Mouse (Mus musculus) intestine, embryonic 16.5 days (tissue): ENCODE measurements around the gene Tmod1. TPM values are rescaled to one million over a fixed set of nuclear protein-coding genes. Genes with fewer than 3 reads are reported as not detected.

Experiments used
- ATAC-seq: fragments of 200-750 bp; cut with Nextera tagmentation; 2 replicates; pipeline ENCODE4 v1.8.0; 2017; ENCODE audit warnings: moderate TSS enrichment, moderate library complexity
- H3K27ac ChIP-seq: fragments of 300-500 bp; sonication (generic); 2 replicates; pipeline ENCODE4 v1.5.1; 2014; ENCODE audit warnings: mild to moderate bottlenecking, low read length
- H3K27me3 ChIP-seq: fragments of 300-500 bp; sonication (generic); replicated peaks from 2 replicates; pipeline ENCODE4 v1.6.1; 2014; ENCODE audit warnings: low read length, control low read depth, mixed read lengths; ENCODE audit not compliant: control insufficient read depth, insufficient read depth
- H3K36me3 ChIP-seq: fragments of 300-500 bp; sonication (generic); 2 replicates; pipeline ENCODE4 v1.6.1; 2014; ENCODE audit warnings: low read length, control low read depth; ENCODE audit not compliant: control insufficient read depth, insufficient read depth
- H3K4me1 ChIP-seq: fragments of 300-500 bp; sonication (generic); 2 replicates; pipeline ENCODE4 v1.6.1; 2014; ENCODE audit warnings: low read length, control low read depth, mixed read lengths; ENCODE audit not compliant: control insufficient read depth, insufficient read depth
- H3K4me2 ChIP-seq: fragments of 300-500 bp; sonication (generic); 2 replicates; pipeline ENCODE4 v1.6.1; 2014; ENCODE audit warnings: low read depth, low read length, control low read depth
- H3K4me3 ChIP-seq: fragments of 300-500 bp; sonication (generic); 2 replicates; pipeline ENCODE4 v1.5.1; 2014; ENCODE audit warnings: mild to moderate bottlenecking, low read length
- H3K9ac ChIP-seq: fragments of 300-500 bp; sonication (generic); 2 replicates; pipeline ENCODE4 v1.6.1; 2014; ENCODE audit warnings: low read depth, low read length
- H3K9me3 ChIP-seq: fragments of 300-500 bp; sonication (generic); 2 replicates; pipeline ENCODE4 v1.6.1; 2016; ENCODE audit warnings: low read length, control low read depth; ENCODE audit not compliant: control insufficient read depth
- WGBS: fragments of 180-500 bp; shearing (Covaris S2); extraction: QIAGEN DNeasy Blood & Tissue Kit; methylation state at CpG from one replicate; pipeline ENCODE4 v1.1.7; 2014; 5-methylcytosine and 5-hydroxymethylcytosine counted together
- polyA plus RNA-seq: library from polyadenylated mRNA; unstranded; fragments of >200 nt; fragmentation: Nextera tagmentation; extraction: Ambion mirVana; gene quantifications from 2 replicates; pipeline ENCODE4 v1.2.1, GENCODE M21; 2015

Gene Tmod1
- 3.2 and 4.0 TPM in 2 replicates for polyA plus RNA-seq

GRCm38 (mm10) chr4:46038892-46039751 is at the start of gene Tmod1:
Gene Tmod1, plus strand, starts transcription at chr4:46038935.
- peaks cover 24% of the 10 kb centered on the region for H3K27me3 ChIP-seq
- peak within 1 kb of the TSS; percentile 71 for H3K9ac ChIP-seq
- no peaks in the 10 kb centered on the region for H3K36me3 ChIP-seq
- 1% methylated on average over 71 of the region's 72 CpGs for WGBS
- peak; percentile 77 for ATAC-seq
- H3K9me3 ChIP-seq: no peaks in the 10 kb centered on the region
- H3K4me1 ChIP-seq: peaks cover 25% of the 10 kb centered on the region
- peak within 1 kb of the TSS; percentile 99 for H3K4me2 ChIP-seq
- peak within 1 kb of the TSS; percentile 67 for H3K4me3 ChIP-seq
- no peak within 1 kb of the TSS for H3K27ac ChIP-seq

DNA sequence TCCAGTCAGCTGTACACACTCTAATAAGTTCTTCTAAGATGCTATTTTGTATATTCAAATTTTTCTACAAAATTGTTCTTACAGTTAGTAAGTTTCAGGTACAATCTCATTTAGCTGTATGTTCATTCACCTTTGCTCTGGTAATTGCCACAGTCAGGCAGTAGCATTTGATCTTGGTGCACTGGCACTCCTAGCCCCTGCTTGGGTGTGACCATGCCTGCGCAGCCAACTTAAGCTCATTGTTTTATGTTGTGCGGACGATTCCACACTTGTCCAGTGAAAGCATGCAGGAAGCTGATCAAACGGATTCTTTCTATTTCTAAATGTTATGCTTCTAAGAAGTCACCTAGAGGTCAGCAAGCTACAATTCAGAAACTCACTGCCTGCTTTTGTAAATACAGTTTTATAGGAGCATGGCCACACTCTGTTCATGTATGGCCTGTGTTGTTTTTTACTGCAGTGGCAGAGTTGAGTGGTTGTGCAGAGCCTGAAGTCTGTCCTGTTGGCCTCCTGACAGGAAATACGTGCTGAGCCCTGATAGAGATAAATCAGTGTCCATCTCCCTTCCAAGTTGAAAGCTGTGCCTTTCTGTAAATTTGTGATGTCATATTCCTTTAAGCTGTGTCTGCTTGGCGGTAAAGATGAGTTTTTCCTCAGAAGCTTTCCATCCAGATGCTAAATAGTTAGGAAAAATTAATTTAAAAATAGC is 48.2 kb upstream of the Tmod1 start:
- peak overlapping the region; percentile 33; the same call in 1 of the 2 replicates for H3K27ac ChIP-seq
- 29% methylated on average over 6 of the region's 6 CpGs for WGBS

DNA sequence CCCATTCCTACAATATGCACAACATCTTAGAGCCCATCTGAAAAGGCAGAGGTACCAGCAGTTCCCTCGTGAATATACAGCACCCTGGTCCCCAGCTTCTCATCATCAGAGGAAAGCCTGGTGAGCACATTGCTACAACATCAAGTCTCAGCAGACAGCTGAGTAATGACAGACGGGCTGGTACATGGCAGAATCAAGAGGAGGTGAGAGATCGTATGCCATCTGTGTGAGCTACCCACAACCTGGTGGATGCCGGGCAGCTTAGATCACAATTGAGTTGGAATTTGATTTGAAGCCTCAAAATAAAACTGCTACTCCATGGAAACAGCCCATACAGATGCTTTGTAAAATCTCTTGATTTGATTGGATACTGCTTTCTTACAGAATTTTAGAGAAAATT is 40.2 kb upstream of the Tmod1 start:
- no peaks in the 10 kb centered on the region for H3K9me3 ChIP-seq
- WGBS: 80% methylated on average over 4 of the region's 4 CpGs
- no peak for ATAC-seq
- no peaks in the 10 kb centered on the region for H3K27me3 ChIP-seq
- H3K36me3 ChIP-seq: no peaks in the 10 kb centered on the region
- H3K4me2 ChIP-seq: no peak overlapping the region
- no peak overlapping the region for H3K27ac ChIP-seq
- H3K4me3 ChIP-seq: no peak overlapping the region
- H3K4me1 ChIP-seq: no peaks in the 10 kb centered on the region
- no peak overlapping the region for H3K9ac ChIP-seq

More for the DNA sequence above, 48.2 kb upstream of the Tmod1 start:
- no peaks in the 10 kb centered on the region for H3K9me3 ChIP-seq
- no peak overlapping the region for H3K4me3 ChIP-seq
- no peak overlapping the region for H3K4me2 ChIP-seq
- H3K4me1 ChIP-seq: peaks cover 6% of the 10 kb centered on the region
- ATAC-seq: peak; percentile 80
- H3K27me3 ChIP-seq: no peaks in the 10 kb centered on the region
- 0 out of 2 replicates have a peak, but pooled peaks cover 2% of the 10 kb centered on the region for H3K36me3 ChIP-seq
- H3K9ac ChIP-seq: no peak overlapping the region

- WGBS: 84% methylated on average over 5 of the region's 5 CpGs
- ATAC-seq: no peak
- H3K4me2 ChIP-seq: no peak overlapping the region
- H3K27ac ChIP-seq: no peak overlapping the region
- no peaks in the 10 kb centered on the region for H3K4me1 ChIP-seq
- H3K9me3 ChIP-seq: no peaks in the 10 kb centered on the region
- H3K36me3 ChIP-seq: 0 out of 2 replicates have a peak, but pooled peaks cover 2% of the 10 kb centered on the region
- H3K9ac ChIP-seq: no peak overlapping the region
- H3K27me3 ChIP-seq: no peaks in the 10 kb centered on the region
- no peak overlapping the region for H3K4me3 ChIP-seq
These were observed 30.5 kb upstream of the Tmod1 start for GRCm38 (mm10) chr4:46008142-46008793.

DNA sequence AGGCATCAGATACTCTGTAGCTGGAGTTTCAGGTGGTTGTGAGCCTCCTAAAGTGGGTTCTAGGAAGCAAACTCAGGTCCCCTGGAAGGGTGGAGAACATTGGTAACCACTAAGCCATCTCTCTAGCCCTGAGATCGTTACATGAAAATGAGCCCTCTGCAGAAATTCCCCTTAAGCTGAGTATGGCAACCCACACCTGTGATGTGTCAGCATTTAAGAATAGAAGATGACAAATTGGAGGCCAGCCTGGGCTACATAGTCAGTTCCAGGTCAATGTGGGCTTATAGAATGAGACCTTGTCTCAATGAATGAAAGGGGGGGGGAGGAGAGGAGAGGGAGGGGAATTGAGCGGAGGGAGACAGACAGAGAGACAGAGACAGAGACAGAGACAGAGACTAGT is 27.0 kb upstream of the Tmod1 start:
- Histone ChIP-seq H3K36me3 (no peaks in the 10 kb centered on the region), H3K9ac (no peak overlapping the region), H3K4me1 (no peaks in the 10 kb centered on the region), H3K27ac (no peak overlapping the region), H3K27me3 (no peaks in the 10 kb centered on the region), H3K4me3 (no peak overlapping the region), H3K4me2 (no peak overlapping the region), H3K9me3 (no peaks in the 10 kb centered on the region)
- ATAC-seq: no peak
- 88% methylated on average over 2 of the region's 2 CpGs for WGBS

DNA sequence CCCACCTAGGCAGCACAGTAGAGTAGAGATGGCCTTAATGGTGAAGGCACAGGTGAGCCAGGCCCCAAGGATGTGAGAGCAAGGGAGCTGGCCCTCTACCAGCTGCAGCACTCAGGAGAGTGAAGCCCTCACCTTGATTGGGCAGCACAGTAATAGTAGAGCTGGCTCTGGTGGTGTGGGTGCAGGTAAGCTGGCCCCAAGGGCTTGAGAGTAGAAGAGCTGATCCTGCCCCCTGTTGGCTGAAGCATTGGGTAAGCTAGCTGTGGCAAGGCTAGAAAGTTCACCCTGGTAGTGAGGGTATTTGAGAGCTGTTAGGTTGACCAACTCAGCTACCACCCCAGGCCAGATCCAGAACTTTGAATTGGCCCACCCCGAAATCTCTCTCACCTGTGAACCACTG is 23.1 kb upstream of the Tmod1 start:
- no peak for ATAC-seq
- no peaks in the 10 kb centered on the region for H3K36me3 ChIP-seq
- H3K9ac ChIP-seq: no peak overlapping the region
- H3K9me3 ChIP-seq: no peaks in the 10 kb centered on the region
- H3K4me2 ChIP-seq: no peak overlapping the region
- no peak overlapping the region for H3K4me3 ChIP-seq
- H3K27ac ChIP-seq: no peak overlapping the region
- H3K27me3 ChIP-seq: no peaks in the 10 kb centered on the region
- H3K4me1 ChIP-seq: no peaks in the 10 kb centered on the region
- WGBS: 74% methylated on average over 1 of the region's 1 CpGs

- Histone ChIP-seq H3K4me3 (no peak overlapping the region), H3K9me3 (no peaks in the 10 kb centered on the region), H3K36me3 (no peaks in the 10 kb centered on the region), H3K27me3 (no peaks in the 10 kb centered on the region), H3K27ac (no peak overlapping the region), H3K4me2 (no peak overlapping the region), H3K9ac (no peak overlapping the region), H3K4me1 (no peaks in the 10 kb centered on the region)
- 56% methylated on average over 3 of the region's 3 CpGs for WGBS
- ATAC-seq: no peak
These were observed 15.7 kb upstream of the Tmod1 start for GRCm38 (mm10) chr4:46023021-46023481.

DNA sequence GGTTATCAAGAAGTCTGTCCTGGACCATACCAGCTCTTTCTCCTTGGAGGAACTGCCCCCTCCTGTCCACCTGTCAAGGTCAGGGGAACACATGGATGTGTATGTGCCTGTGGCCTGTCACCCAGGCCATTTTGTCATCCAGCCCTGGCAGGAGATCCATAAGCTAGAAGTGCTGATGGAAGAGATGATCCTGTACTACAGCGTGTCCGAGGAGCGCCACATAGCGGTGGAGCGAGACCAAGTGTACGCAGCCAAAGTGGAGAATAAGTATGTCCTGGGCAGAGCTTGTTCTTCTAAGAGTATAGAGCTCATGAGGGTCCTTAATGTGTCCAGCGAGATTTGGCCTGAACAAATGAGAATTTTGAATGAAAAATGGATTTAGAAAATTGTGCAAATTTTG is 12.8 kb upstream of the Tmod1 start:
- Histone ChIP-seq H3K36me3 (no peaks in the 10 kb centered on the region), H3K9me3 (no peaks in the 10 kb centered on the region), H3K4me3 (no peak overlapping the region), H3K4me1 (no peaks in the 10 kb centered on the region), H3K9ac (no peak overlapping the region), H3K4me2 (no peak overlapping the region), H3K27ac (no peak overlapping the region), H3K27me3 (no peaks in the 10 kb centered on the region)
- 0 out of 2 replicates have a peak, but pooled peaks have one; percentile 28 for ATAC-seq
- 43% methylated on average over 7 of the region's 7 CpGs for WGBS

- H3K27me3 ChIP-seq: no peaks in the 10 kb centered on the region
- H3K36me3 ChIP-seq: no peaks in the 10 kb centered on the region
- no peak overlapping the region for H3K4me2 ChIP-seq
- H3K4me3 ChIP-seq: no peak overlapping the region
- no peaks in the 10 kb centered on the region for H3K9me3 ChIP-seq
- 67% methylated on average over 6 of the region's 6 CpGs for WGBS
- ATAC-seq: no peak
- no peak overlapping the region for H3K27ac ChIP-seq
- no peaks in the 10 kb centered on the region for H3K4me1 ChIP-seq
- no peak overlapping the region for H3K9ac ChIP-seq
These were observed 10.5 kb upstream of the Tmod1 start for GRCm38 (mm10) chr4:46028224-46028623.
